Mouse (Mus musculus): ENCODE measurements around the gene Anks1.
"Not testable (repeated sequence)": the region's sequence is repeated elsewhere in the genome, so short reads cannot be mapped to it uniquely, and the experiment has no call there.

Anks1 gene

GRCm38 (mm10) chr17:27997212-27997611 lies 88.1 kb downstream of the Anks1 start:
- DNase-seq (ENCODE audit: low spot score in 2 of 2) = no peak

DNA sequence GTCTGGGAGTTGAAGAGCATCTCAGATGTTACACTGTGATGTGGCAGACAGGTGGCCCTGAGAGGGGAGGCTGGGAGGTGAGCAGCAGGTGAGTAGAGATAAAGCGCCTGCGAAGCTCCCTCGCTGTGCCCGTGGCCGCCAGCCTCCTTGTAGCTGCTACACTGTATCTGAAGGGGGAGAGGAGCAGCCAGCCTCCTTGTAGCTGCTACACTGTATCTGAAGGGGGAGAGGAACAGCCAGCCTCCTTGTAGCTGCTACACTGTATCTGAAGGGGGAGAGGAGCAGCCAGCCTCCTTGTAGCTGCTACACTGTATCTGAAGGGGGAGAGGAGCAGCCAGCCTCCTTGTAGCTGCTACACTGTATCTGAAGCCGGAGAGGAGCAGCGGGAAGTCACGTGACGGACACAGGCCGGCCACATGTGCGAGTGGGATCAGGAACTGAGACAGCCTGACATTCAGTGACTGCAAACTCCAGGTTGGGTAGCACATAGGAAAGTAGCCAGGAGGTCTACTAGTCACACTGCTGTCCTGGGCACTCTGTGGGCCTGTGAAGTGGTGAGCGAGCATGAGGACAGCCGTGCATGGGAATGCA lies 90.7 kb downstream of the Anks1 start:
- not testable (repeated sequence) for DNase-seq (ENCODE audit: low spot score in 2 of 2)

GRCm38 (mm10) chr17:28000389-28000788 lies 91.3 kb downstream of the Anks1 start:
- no peak for DNase-seq (ENCODE audit: low spot score in 2 of 2)

DNA sequence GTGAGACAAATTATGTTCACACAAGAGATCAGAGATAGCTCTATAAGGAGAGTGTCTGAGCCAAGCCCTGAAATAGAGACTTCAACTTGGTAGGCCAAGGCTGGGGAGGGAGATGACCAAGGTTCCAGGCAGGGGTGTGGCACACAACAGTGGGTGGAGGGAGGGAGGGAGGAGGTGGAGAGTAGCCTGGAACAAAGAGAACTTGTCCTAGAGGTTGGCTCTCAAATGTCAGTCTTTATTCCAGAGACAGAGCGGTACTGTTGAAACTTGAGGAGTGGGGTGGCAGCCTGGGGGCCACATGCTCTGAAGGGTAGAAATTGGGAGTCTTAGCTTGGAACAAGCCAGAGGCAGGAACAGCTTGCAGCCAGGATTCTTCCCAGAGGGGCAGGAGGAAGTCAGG lies 91.7 kb downstream of the Anks1 start:
- no peak for DNase-seq (ENCODE audit: low spot score in 2 of 2)

- no peak for DNase-seq (ENCODE audit: low spot score in 2 of 2)
Observed at GRCm38 (mm10) chr17:28005393-28005792, 96.3 kb downstream of the Anks1 start.

DNA sequence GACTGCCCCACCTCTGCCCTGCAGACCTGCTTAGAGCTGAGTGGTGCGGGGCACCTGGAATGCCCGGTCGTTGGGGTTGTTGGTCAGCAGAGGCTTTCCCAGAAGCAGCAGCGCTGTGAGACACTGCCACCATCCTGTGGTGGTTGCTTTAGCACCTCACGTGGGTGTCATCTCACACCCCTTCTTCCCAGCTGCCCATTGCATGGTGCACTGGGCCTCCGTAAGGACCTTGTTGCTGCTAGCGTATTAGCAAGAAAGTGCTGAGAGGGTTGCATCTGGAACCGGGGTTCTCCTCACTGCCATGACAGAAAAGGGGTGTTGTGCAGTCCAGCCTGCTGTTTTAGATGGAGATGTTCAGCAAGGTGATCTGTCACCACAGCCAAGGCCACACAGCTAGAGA lies 97.1 kb downstream of the Anks1 start:
- DNase-seq (ENCODE audit: low spot score in 2 of 2) = no peak

DNA sequence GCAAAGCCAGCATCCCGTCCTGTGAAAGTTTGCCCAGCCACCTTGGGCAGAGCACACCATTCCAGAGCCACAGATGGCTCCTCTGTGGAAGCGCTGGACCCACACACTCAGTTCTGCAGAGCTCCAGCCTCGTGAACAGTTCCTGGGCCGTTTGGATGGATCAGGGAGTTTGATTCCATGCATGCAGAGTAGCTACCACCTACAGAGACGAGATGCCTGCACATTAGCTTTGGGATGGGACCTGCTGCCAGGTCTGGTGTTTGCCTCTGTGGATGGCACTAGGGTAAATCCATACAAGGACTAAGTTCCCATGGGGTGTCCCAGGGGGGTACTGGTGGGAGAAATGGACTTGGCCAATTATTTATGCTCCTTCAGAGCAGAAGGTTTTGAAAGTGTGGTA lies 97.5 kb downstream of the Anks1 start:
- no peak for DNase-seq (ENCODE audit: low spot score in 2 of 2)

- DNase-seq (ENCODE audit: low spot score in 2 of 2) = peak; percentile 41 to 45
Observed at GRCm38 (mm10) chr17:28007179-28007811, 98.2 kb downstream of the Anks1 start.

DNA sequence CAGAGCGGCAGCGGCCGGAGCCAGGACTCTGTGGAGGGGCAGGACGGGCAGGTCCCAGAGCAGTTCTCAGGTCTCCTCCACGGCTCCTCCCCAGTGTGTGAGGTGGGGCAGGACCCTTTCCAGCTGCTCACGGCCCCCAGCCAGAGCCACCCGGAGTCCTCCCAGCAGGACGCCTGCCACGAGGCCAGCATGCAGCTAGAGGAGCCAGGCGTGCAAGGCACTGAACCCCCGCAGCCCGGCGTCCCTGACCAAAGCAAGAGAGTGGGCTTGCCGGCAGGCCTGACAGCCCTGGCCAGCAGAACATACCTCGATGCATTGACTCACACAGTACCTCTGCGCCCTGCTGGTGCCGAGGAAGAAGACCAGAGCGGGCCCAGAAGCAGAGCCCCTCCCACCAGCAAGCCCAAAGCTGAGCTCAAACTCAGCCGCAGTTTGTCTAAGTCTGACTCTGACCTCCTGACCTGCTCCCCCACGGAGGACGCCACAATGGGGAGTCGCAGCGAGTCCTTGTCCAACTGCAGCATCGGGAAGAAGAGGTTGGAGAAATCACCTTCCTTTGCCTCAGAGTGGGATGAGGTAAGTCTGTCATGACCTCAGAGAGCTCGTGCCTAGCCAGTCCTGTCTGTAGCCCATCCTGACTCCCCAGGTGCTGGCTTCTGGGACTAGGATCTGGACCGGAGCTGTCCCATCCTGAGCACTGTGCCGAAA lies 98.9 kb downstream of the Anks1 start:
- DNase-seq (ENCODE audit: low spot score in 2 of 2) = peak in 1 of 2 experiments; percentile 41

DNA sequence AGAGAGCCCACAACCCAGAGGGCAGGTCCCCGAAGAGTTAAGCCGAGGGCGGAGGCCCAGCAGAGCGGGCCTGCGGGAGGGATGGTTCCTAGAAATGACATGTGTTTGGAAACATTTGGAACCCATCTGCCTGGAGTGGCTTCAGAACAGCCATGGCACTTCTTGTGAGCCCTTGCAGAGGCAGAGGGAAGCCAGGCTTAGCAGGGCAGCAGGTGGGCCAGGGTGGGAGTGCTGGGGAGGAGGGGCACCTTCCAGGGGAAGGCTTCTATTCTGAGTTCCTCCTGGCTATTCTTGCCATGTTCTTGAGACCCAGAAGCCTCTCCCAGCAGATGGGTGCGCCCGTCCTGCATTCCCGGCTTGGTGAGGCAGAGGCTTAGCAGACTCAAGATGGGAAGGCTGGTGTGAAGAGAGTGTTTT lies 99.5 kb downstream of the Anks1 start:
- DNase-seq (ENCODE audit: low spot score in 2 of 2) = no peak

- no peak for DNase-seq (ENCODE audit: low spot score in 2 of 2)
Observed at GRCm38 (mm10) chr17:28009066-28009715, 100.1 kb downstream of the Anks1 start.

- DNase-seq (ENCODE audit: low spot score in 2 of 2) = no peak
Observed at GRCm38 (mm10) chr17:28009716-28010114, 100.6 kb downstream of the Anks1 start.

GRCm38 (mm10) chr17:28010925-28011324 lies 101.8 kb downstream of the Anks1 start:
- DNase-seq (ENCODE audit: low spot score in 2 of 2) = no peak

DNA sequence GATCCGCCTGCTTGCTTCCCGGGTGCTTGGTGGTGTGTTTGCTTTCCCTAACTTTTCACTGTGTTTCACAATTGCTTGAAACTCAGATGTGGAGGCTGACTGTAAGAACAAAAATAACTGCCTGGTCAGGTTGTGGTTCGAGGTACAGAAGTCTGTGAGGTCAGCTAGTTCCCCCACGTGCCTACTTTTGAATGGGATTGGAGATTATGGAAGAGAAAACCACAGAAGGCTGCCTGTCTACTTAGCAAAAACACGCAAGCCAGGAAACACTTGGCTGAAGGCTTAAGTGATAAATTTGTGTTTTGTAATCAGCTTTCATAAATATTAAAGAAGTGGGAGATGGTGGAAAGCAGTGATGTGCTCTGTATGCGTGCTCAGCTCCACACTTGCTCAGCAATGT lies 103.7 kb downstream of the Anks1 start:
- no peak for DNase-seq (ENCODE audit: low spot score in 2 of 2)

GRCm38 (mm10) chr17:28013259-28013875 lies 104.3 kb downstream of the Anks1 start:
- DNase-seq (ENCODE audit: low spot score in 2 of 2) = peak; percentile 43 to 48

- no peak for DNase-seq (ENCODE audit: low spot score in 2 of 2)
Observed at GRCm38 (mm10) chr17:28014449-28014848, 105.3 kb downstream of the Anks1 start.

DNA sequence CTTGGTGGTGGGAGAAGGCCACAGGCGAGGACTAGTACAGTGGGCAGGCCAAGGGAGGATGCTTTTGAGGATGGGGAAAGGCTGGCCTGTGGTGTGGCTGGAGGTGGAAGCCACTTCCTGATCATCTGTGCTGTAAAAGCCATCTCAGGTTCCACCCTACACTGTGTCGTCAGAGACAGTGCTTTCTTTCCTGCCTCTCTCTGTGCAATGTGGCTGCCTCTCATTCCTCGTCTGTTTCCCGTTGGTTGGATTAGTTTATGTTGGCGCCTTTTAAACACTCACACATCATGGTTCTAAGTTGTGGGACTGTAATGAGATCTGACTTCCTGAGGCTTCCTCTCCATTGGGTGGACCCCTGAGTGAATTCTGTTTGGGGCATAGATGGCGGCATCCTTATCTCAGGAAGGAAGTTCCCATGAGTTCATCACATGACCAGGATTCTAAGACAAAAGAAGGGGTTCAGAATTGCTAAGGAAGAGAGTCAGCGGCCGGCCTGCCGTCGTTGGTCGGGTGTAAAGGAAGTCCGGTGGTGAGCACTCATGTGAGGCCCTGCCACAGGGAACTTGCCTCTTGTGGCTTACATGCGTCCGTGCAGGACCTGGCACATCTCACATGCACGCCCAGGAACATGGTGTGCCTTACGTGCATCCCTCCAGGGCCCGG lies 106.1 kb downstream of the Anks1 start:
- no peak for DNase-seq (ENCODE audit: low spot score in 2 of 2)

GRCm38 (mm10) chr17:28016056-28016797 lies 107.1 kb downstream of the Anks1 start:
- DNase-seq (ENCODE audit: low spot score in 2 of 2) = no peak

DNA sequence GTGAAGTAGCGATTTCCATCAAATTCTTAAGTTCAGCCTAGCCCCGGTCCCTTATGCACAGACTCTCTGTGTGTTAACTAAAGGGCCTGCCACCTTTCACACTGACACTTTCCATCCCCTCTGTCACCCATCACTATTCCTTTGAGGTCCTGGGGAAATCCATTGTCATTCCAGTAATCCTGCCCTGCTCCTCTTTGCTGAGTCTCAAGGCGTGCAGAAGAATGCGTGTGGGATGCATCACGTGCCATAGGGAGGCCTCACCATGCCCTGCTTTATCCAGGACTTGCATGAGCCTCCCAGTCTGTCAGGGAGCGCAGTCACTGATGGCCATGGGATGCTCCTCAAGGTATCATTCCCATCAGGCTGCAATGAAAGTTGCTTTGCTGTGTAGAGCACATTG lies 109.2 kb downstream of the Anks1 start:
- DNase-seq (ENCODE audit: low spot score in 2 of 2) = no peak

- DNase-seq (ENCODE audit: low spot score in 2 of 2) = no peak
Observed at GRCm38 (mm10) chr17:28018776-28019175, 109.7 kb downstream of the Anks1 start.

Data from urinary bladder, adult 18-20 months (tissue).